Mouse (Mus musculus): ENCODE measurements around the gene Gstm5.
"Not testable (repeated sequence)": the region's sequence is repeated elsewhere in the genome, so short reads cannot be mapped to it uniquely, and the experiment has no call there.

Gstm5 gene

GRCm38 (mm10) chr3:107895720-107896569 lies at the start of gene Gstm5:
TSS of gene Gstm5 (plus strand) at chr3:107895821.
- DNase-seq (ENCODE audit: low read depth, low spot score), result peak; percentile 19

GRCm38 (mm10) chr3:107846175-107846574 lies 49.4 kb upstream of the Gstm5 start:
- DNase-seq (ENCODE audit: low read depth, low spot score), result peak; percentile 83

GRCm38 (mm10) chr3:107846835-107847234 lies 48.8 kb upstream of the Gstm5 start:
- DNase-seq (ENCODE audit: low read depth, low spot score), result peak; percentile 50

GRCm38 (mm10) chr3:107848126-107848525 lies 47.5 kb upstream of the Gstm5 start:
- DNase-seq (ENCODE audit: low read depth, low spot score), result no peak

- peak; percentile 76 for DNase-seq (ENCODE audit: low read depth, low spot score)
Observed at GRCm38 (mm10) chr3:107849000-107849692, 46.5 kb upstream of the Gstm5 start.

- DNase-seq (ENCODE audit: low read depth, low spot score), result no peak
Observed at GRCm38 (mm10) chr3:107849693-107850031, 46.0 kb upstream of the Gstm5 start.

- DNase-seq (ENCODE audit: low read depth, low spot score), result no peak
Observed at GRCm38 (mm10) chr3:107850418-107851031, 45.1 kb upstream of the Gstm5 start.

- DNase-seq (ENCODE audit: low read depth, low spot score), result peak; percentile 83
Observed at GRCm38 (mm10) chr3:107852786-107853185, 42.8 kb upstream of the Gstm5 start.

GRCm38 (mm10) chr3:107853232-107854181 lies 42.1 kb upstream of the Gstm5 start:
- peak; percentile 87 for DNase-seq (ENCODE audit: low read depth, low spot score)

- no peak for DNase-seq (ENCODE audit: low read depth, low spot score)
Observed at GRCm38 (mm10) chr3:107855368-107855767, 40.3 kb upstream of the Gstm5 start.

- DNase-seq (ENCODE audit: low read depth, low spot score), result no peak
Observed at GRCm38 (mm10) chr3:107857646-107858045, 38.0 kb upstream of the Gstm5 start.

- not testable (repeated sequence) for DNase-seq (ENCODE audit: low read depth, low spot score)
Observed at GRCm38 (mm10) chr3:107861483-107861882, 34.1 kb upstream of the Gstm5 start.

- peak; percentile 23 for DNase-seq (ENCODE audit: low read depth, low spot score)
Observed at GRCm38 (mm10) chr3:107862471-107862870, 33.1 kb upstream of the Gstm5 start.

GRCm38 (mm10) chr3:107863471-107863870 lies 32.1 kb upstream of the Gstm5 start:
- DNase-seq (ENCODE audit: low read depth, low spot score), result no peak

- peak; percentile 83 for DNase-seq (ENCODE audit: low read depth, low spot score)
Observed at GRCm38 (mm10) chr3:107863898-107864603, 31.6 kb upstream of the Gstm5 start.

- DNase-seq (ENCODE audit: low read depth, low spot score), result no peak
Observed at GRCm38 (mm10) chr3:107865364-107866091, 30.1 kb upstream of the Gstm5 start.

GRCm38 (mm10) chr3:107867086-107867485 lies 28.5 kb upstream of the Gstm5 start:
- DNase-seq (ENCODE audit: low read depth, low spot score), result peak; percentile 86

- DNase-seq (ENCODE audit: low read depth, low spot score), result no peak
Observed at GRCm38 (mm10) chr3:107868452-107868851, 27.2 kb upstream of the Gstm5 start.

GRCm38 (mm10) chr3:107869097-107869496 lies 26.5 kb upstream of the Gstm5 start:
- no peak for DNase-seq (ENCODE audit: low read depth, low spot score)

- no peak for DNase-seq (ENCODE audit: low read depth, low spot score)
Observed at GRCm38 (mm10) chr3:107869925-107870324, 25.7 kb upstream of the Gstm5 start.

Measured in CD4-positive helper T cell, adult 2 months (primary cell).